Mouse (Mus musculus) testis, adult 2 months (tissue): ENCODE results near the gene Gm11983. TPM values are rescaled to one million over a fixed set of nuclear protein-coding genes. Genes with fewer than 3 reads are reported as not detected.
"Not testable (repeated sequence)": the region's sequence is repeated elsewhere in the genome, so short reads cannot be mapped to it uniquely, and the experiment has no call there.

Experiments used
- H3K27ac ChIP-seq: fragments of 200-500 bp; 2 replicates; pipeline ENCODE4 v1.5.1; 2012; ENCODE audit warnings: low read depth, low read length; ENCODE audit not compliant: control insufficient read depth, insufficient read depth
- H3K27me3 ChIP-seq: fragments of 200-500 bp; 2 replicates; pipeline ENCODE4 v1.6.1; 2012; ENCODE audit warnings: mild to moderate bottlenecking, low read length, moderate library complexity; ENCODE audit not compliant: control insufficient read depth, insufficient read depth
- H3K36me3 ChIP-seq: fragments of 200-500 bp; 2 replicates; pipeline ENCODE4 v1.6.1; 2012; ENCODE audit warnings: mild to moderate bottlenecking, low read length; ENCODE audit not compliant: control insufficient read depth, insufficient read depth
- H3K4me1 ChIP-seq: fragments of 200-500 bp; 2 replicates; pipeline ENCODE4 v1.6.1; 2012; ENCODE audit warnings: low read length; ENCODE audit not compliant: control insufficient read depth, insufficient read depth
- H3K4me3 ChIP-seq: fragments of 200-500 bp; 2 replicates; pipeline ENCODE4 v1.5.1; 2012; ENCODE audit warnings: low read depth, mild to moderate bottlenecking, low read length, moderate library complexity, mixed read lengths; ENCODE audit not compliant: control insufficient read depth
- CTCF ChIP-seq: fragments of 200-500 bp; IDR thresholded peaks from 2 replicates; pipeline ENCODE4 v1.5.1; 2012; ENCODE audit warnings: low read depth, mild to moderate bottlenecking, inconsistent platforms, low read length, moderate library complexity; ENCODE audit not compliant: control insufficient read depth, insufficient read depth, insufficient replicate concordance
- POLR2A ChIP-seq: fragments of 200-500 bp; IDR thresholded peaks from 2 replicates; pipeline ENCODE4 v1.6.1; 2012; ENCODE audit warnings: low read depth, mild to moderate bottlenecking, inconsistent platforms, low read length, moderate library complexity; ENCODE audit not compliant: control insufficient read depth
- polyA plus RNA-seq: library from polyadenylated mRNA; depleted of rRNA; stranded (reverse); fragments of >200 nt; gene quantifications from 2 replicates; pipeline ENCODE4 v1.2.3, GENCODE M21; 2012

The Gm11983 gene
- polyA plus RNA-seq, 1 experiment, result not detected

DNA sequence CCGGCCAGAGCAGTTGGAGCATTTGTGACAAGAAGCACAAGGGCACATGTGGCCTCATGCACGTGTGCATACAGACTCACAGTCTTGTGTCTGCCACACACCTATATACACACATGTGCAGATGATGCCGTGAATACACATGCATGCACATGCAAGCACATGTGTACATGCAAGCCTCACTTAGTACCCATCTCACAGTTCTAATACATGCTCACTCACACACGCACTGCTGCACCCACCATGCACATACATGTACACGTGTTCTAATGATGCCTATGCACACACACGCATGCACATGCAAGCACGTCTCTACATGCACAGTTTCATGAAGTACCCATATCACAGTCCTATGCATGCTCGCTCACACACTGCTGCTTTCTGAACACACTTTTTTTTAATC, 21.6 kb upstream of the Gm11983 start:
- TF ChIP-seq POLR2A (no peak), CTCF (no peak)
- Histone ChIP-seq H3K27ac (no peak overlapping the region), H3K27me3 (no peaks in the 10 kb centered on the region), H3K4me1 (no peaks in the 10 kb centered on the region), H3K4me3 (no peak overlapping the region), H3K36me3 (no peaks in the 10 kb centered on the region)

DNA sequence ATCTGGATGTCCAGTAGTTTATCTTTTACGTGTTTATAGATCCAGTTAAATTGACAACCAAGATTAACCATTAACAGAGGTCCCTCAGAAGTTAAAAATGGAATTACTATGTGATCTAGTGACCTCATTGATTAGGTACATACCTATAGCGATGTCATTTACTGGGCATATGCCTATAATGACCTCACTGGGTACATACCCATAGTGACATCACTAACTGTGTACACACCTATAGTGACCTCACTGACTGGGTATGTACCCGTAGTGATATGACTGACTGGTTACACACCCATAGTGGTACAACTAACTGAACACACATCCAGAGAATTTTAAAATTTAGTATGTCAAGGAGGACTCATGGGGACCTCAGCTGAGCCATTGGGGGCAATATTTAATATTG, 18.5 kb upstream of the Gm11983 start:
- no peaks in the 10 kb centered on the region for H3K36me3 ChIP-seq
- no peaks in the 10 kb centered on the region for H3K4me1 ChIP-seq
- H3K27ac ChIP-seq, result no peak overlapping the region
- no peak overlapping the region for H3K4me3 ChIP-seq
- TF ChIP-seq POLR2A (no peak), CTCF (no peak)
- H3K27me3 ChIP-seq, result no peaks in the 10 kb centered on the region

DNA sequence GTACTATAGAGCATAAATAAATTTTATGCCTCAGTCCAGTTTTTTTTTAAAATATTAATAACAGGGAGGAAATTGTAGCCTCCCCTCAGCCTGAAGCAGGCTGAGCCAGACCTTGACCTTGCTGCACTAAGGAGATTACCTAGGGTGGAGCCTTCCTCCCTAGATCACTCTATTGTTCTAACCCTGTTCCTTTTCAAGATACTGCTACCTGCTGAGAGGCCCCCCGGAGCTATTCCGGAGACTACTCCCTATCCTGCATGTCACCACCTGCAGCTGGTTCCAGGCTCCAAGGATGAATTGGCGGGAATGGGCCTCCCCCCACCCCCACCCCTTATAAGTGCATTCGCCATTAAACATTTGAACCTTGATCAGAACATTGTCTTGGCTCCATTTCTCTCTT, 15.9 kb upstream of the Gm11983 start:
- not testable (repeated sequence) for H3K27me3 ChIP-seq, H3K27ac ChIP-seq, H3K4me1 ChIP-seq, H3K36me3 ChIP-seq, H3K4me3 ChIP-seq

DNA sequence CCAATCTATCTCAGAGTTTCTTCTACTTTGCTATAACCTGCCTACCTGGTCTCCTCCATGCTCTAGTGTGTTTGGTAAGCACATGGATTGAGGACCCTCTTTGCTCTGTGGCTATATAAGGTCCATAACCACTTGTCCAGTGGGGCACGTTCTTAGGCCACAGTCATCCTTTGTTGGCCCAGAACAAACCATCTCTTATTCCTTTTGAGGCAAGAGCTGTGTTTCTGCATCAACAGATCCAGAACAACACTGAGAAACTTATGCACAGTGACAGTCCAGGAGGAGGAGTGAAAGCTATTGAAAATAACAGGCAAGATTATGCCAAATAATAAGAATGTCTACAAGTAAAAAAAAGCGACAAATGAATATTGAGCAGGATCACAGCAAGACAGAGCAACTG, 6.4 kb upstream of the Gm11983 start:
- Histone ChIP-seq H3K4me3 (no peak overlapping the region), H3K4me1 (no peaks in the 10 kb centered on the region), H3K27me3 (no peaks in the 10 kb centered on the region), H3K27ac (no peak overlapping the region), H3K36me3 (no peaks in the 10 kb centered on the region)
- TF ChIP-seq CTCF (no peak), POLR2A (no peak)

DNA sequence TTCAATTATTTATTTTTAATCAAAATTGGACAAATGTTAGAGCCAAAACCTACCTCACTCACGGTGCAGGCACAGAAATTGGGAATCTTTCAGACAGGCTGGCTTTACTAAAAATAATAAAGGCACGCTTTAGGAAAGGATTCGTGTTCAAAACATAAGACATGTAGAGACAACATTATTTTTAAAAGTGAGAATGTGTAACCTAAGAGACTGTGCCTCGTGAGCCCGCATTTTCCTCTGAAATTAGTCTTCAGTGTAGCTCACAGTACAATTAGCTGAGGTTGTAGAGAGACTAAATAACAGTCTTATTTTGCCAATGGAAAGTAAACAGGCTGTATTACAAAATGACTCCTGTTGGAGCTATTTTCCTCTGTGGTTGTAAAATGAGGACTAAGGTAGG, 4.7 kb upstream of the Gm11983 start:
- no peak overlapping the region for H3K4me3 ChIP-seq
- H3K4me1 ChIP-seq, result no peaks in the 10 kb centered on the region
- no peaks in the 10 kb centered on the region for H3K27me3 ChIP-seq
- no peaks in the 10 kb centered on the region for H3K36me3 ChIP-seq
- TF ChIP-seq CTCF, result no peak
- no peak for TF ChIP-seq POLR2A
- no peak overlapping the region for H3K27ac ChIP-seq

DNA sequence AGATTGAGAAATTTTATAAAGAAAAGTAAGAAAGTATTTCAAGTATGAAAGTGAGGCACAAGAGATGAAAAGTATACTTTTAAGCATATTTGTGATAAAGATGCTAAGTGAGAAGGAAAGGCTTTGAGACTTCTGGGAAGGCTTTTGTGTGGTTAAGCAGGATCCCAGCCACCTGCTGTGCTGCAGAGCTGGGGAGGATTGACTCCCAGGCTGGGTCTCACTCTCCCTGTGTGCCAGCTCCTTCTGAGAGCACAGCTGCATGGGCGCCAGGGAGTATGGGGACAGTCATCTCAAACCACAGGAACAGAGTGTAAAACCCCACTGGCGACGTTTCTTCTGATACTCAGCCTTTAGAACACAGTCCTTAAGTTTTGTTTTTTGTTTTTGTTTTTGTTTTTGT, 3.3 kb upstream of the Gm11983 start:
- no peak overlapping the region for H3K27ac ChIP-seq
- TF ChIP-seq POLR2A (no peak), CTCF (no peak)
- H3K36me3 ChIP-seq, result no peaks in the 10 kb centered on the region

DNA sequence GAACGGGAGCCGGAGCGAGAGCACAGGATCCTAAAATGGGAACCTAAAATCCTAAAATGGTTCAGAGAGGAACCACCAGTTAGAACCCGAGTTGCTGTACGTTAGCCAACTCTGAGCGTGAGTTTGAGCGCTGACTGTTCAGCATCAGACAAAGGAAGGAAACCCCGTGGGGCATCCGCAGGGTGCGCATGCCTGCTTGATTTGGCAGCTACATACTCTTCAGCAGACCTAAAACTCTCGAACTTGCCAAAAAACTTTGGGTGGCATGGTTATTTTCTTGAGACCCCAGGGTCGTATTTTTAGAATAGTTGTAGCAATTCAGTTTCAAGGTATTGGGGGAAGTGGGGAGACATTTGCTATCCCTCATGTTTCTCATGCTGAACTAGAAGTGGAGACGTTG, 2.8 kb downstream of the Gm11983 start:
- peaks cover 10% of the 10 kb centered on the region for H3K4me1 ChIP-seq
- no peak overlapping the region for H3K4me3 ChIP-seq
- H3K36me3 ChIP-seq, result no peaks in the 10 kb centered on the region
- no peak overlapping the region for H3K27ac ChIP-seq
- H3K27me3 ChIP-seq, result no peaks in the 10 kb centered on the region
- no peak for TF ChIP-seq POLR2A
- no peak for TF ChIP-seq CTCF

More for the DNA sequence above, 3.3 kb upstream of the Gm11983 start:
- Histone ChIP-seq H3K4me3 (no peak overlapping the region), H3K4me1 (no peaks in the 10 kb centered on the region), H3K27me3 (no peaks in the 10 kb centered on the region)

DNA sequence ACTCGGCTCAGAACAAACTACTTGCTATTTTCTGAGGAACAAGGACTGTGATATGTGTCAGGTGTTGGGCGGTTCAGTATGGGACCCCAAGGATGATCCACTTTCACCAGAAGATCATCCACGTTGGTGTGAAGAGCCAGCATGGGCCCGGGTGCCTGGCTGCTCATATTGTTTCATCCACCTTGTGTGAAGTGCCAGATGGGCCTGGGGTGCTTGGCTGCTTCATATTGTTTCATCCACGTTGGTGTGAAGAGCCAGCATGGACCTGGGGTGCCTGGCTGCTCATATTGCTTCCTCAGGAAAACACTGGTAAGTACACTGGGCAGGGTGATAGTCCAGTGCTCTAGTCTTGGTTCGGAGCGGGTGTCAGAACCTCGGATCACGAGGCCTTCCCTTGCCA, 3.7 kb downstream of the Gm11983 start:
- no peak for TF ChIP-seq CTCF
- no peak for TF ChIP-seq POLR2A
- no peaks in the 10 kb centered on the region for H3K27me3 ChIP-seq

More for the DNA sequence above, 3.7 kb downstream of the Gm11983 start:
- no peak overlapping the region for H3K4me3 ChIP-seq
- no peaks in the 10 kb centered on the region for H3K36me3 ChIP-seq
- H3K27ac ChIP-seq, result no peak overlapping the region
- H3K4me1 ChIP-seq, result peaks cover 10% of the 10 kb centered on the region
